Mouse (Mus musculus) stomach, postnatal 0 days (tissue): ENCODE data around the gene Pithd1.

Source experiments
- CTCF ChIP-seq: IDR thresholded peaks from 2 replicates; pipeline ENCODE4 v1.5.1; 2016; ENCODE audit warnings: antibody characterized with exemption, low read depth, mild to moderate bottlenecking, moderate library complexity
- EP300 ChIP-seq: optimal IDR thresholded peaks from 2 replicates; pipeline ENCODE3; 2016; ENCODE audit warnings: antibody characterized with exemption

- TF ChIP-seq CTCF (no peak), EP300 (no peak)
Measured at GRCm38 (mm10) chr4:136028689-136029088, 41.6 kb upstream of the Pithd1 start.
